Mouse (Mus musculus): Measurements from ENCODE around the gene Emc9. TPM values are rescaled to one million over a fixed set of nuclear protein-coding genes. Genes with fewer than 3 reads are reported as not detected.

The Emc9 gene
- polyA plus RNA-seq, 1 experiment from 2014 or later: 6.4 TPM

Other genes with a start within 250 kb of the Emc9 start
- 26.0 and 36.5 TPM in 2 replicates for gene Dhrs4, start 106.5 kb downstream of the Emc9 start, polyA plus RNA-seq (2014; fragmentation: Nextera tagmentation; extraction: Ambion mirVana)
- gene Carmil3, start 94.7 kb downstream of the Emc9 start, polyA plus RNA-seq (2014; fragmentation: Nextera tagmentation; extraction: Ambion mirVana): 10.1 and 14.0 TPM in 2 replicates
- 1.3 and 1.6 TPM in 2 replicates for gene Cpne6, start 74.9 kb downstream of the Emc9 start, polyA plus RNA-seq (2014; fragmentation: Nextera tagmentation; extraction: Ambion mirVana)
- 0.15 and 0.20 TPM in 2 replicates for gene Nrl, start 60.3 kb downstream of the Emc9 start, polyA plus RNA-seq (2014; fragmentation: Nextera tagmentation; extraction: Ambion mirVana)
- 11.3 and 12.6 TPM in 2 replicates for gene Pck2, start 45.0 kb downstream of the Emc9 start, polyA plus RNA-seq (2014; fragmentation: Nextera tagmentation; extraction: Ambion mirVana)
- 81.5 and 85.4 TPM in 2 replicates for gene Dcaf11, start 25.3 kb downstream of the Emc9 start, polyA plus RNA-seq (2014; fragmentation: Nextera tagmentation; extraction: Ambion mirVana)
- gene A730061H03Rik, start 24.9 kb downstream of the Emc9 start, polyA plus RNA-seq (2014; fragmentation: Nextera tagmentation; extraction: Ambion mirVana): 0.52 TPM in 1 of 2 replicates, not detected in the other
- 0.77 and 1.8 TPM in 2 replicates for gene Fitm1, start 9.7 kb downstream of the Emc9 start, polyA plus RNA-seq (2014; fragmentation: Nextera tagmentation; extraction: Ambion mirVana)
- 126 TPM in 2 replicates for gene Psme1, start 7.2 kb downstream of the Emc9 start, polyA plus RNA-seq (2014; fragmentation: Nextera tagmentation; extraction: Ambion mirVana)
- 195 and 222 TPM in 2 replicates for gene Psme2, start 5.8 kb upstream of the Emc9 start, polyA plus RNA-seq (2014; fragmentation: Nextera tagmentation; extraction: Ambion mirVana)
- gene Rnf31, start 6.4 kb upstream of the Emc9 start, polyA plus RNA-seq (2014; fragmentation: Nextera tagmentation; extraction: Ambion mirVana): 10.6 and 12.1 TPM in 2 replicates
- 6.9 and 7.6 TPM in 2 replicates for gene Irf9, start 18.3 kb upstream of the Emc9 start, polyA plus RNA-seq (2014; fragmentation: Nextera tagmentation; extraction: Ambion mirVana)
- 8.2 and 8.8 TPM in 2 replicates for gene Rec8, start 32.7 kb upstream of the Emc9 start, polyA plus RNA-seq (2014; fragmentation: Nextera tagmentation; extraction: Ambion mirVana)
- 71.2 and 73.1 TPM in 2 replicates for gene Ipo4, start 50.7 kb upstream of the Emc9 start, polyA plus RNA-seq (2014; fragmentation: Nextera tagmentation; extraction: Ambion mirVana)
- gene Gm49378, start 52.6 kb upstream of the Emc9 start, polyA plus RNA-seq (2014; fragmentation: Nextera tagmentation; extraction: Ambion mirVana): 1.7 and 4.0 TPM in 2 replicates
- gene Tm9sf1, start 58.5 kb upstream of the Emc9 start, polyA plus RNA-seq (2014; fragmentation: Nextera tagmentation; extraction: Ambion mirVana): 60.2 and 61.9 TPM in 2 replicates
- 0.38 and 0.48 TPM in 2 replicates for gene Tssk4, start 64.9 kb upstream of the Emc9 start, polyA plus RNA-seq (2014; fragmentation: Nextera tagmentation; extraction: Ambion mirVana)
- 67.7 and 70.2 TPM in 2 replicates for gene Mdp1, start 75.2 kb upstream of the Emc9 start, polyA plus RNA-seq (2014; fragmentation: Nextera tagmentation; extraction: Ambion mirVana)
- gene Gmpr2, start 86.6 kb upstream of the Emc9 start, polyA plus RNA-seq (2014; fragmentation: Nextera tagmentation; extraction: Ambion mirVana): 54.6 and 58.8 TPM in 2 replicates
- 596 and 597 TPM in 2 replicates for gene Nedd8, start 86.8 kb upstream of the Emc9 start, polyA plus RNA-seq (2014; fragmentation: Nextera tagmentation; extraction: Ambion mirVana)
- 52.7 and 63.1 TPM in 2 replicates for gene Tinf2, start 96.5 kb upstream of the Emc9 start, polyA plus RNA-seq (2014; fragmentation: Nextera tagmentation; extraction: Ambion mirVana)
- gene Tgm1, start 128.6 kb upstream of the Emc9 start, polyA plus RNA-seq (2014; fragmentation: Nextera tagmentation; extraction: Ambion mirVana): 0.36 and 0.49 TPM in 2 replicates
- gene Rabggta, start 137.0 kb upstream of the Emc9 start, polyA plus RNA-seq (2014; fragmentation: Nextera tagmentation; extraction: Ambion mirVana): 25.3 and 27.4 TPM in 2 replicates
- gene Dhrs1, start 160.4 kb upstream of the Emc9 start, polyA plus RNA-seq (2014; fragmentation: Nextera tagmentation; extraction: Ambion mirVana): 68.6 and 72.1 TPM in 2 replicates
- gene Nop9, start 160.4 kb upstream of the Emc9 start, polyA plus RNA-seq (2014; fragmentation: Nextera tagmentation; extraction: Ambion mirVana): 47.0 and 47.6 TPM in 2 replicates
- 0.33 TPM in 1 of 2 replicates, not detected in the other for gene Cideb, start 173.2 kb upstream of the Emc9 start, polyA plus RNA-seq (2014; fragmentation: Nextera tagmentation; extraction: Ambion mirVana)
- gene Ltb4r2, start 176.1 kb upstream of the Emc9 start, polyA plus RNA-seq (2014; fragmentation: Nextera tagmentation; extraction: Ambion mirVana): 0.28 and 0.62 TPM in 2 replicates
- gene Ltb4r1, start 180.7 kb upstream of the Emc9 start, polyA plus RNA-seq (2014; fragmentation: Nextera tagmentation; extraction: Ambion mirVana): 0.14 TPM in 1 of 2 replicates, not detected in the other
- gene Adcy4, start 198.8 kb upstream of the Emc9 start, polyA plus RNA-seq (2014; fragmentation: Nextera tagmentation; extraction: Ambion mirVana): 6.6 and 7.6 TPM in 2 replicates
- gene Ripk3, start 203.6 kb upstream of the Emc9 start, polyA plus RNA-seq (2014; fragmentation: Nextera tagmentation; extraction: Ambion mirVana): 11.0 and 12.9 TPM in 2 replicates
- gene Nfatc4, start 237.8 kb upstream of the Emc9 start, polyA plus RNA-seq (2014; fragmentation: Nextera tagmentation; extraction: Ambion mirVana): 19.5 and 25.5 TPM in 2 replicates

Measured in hindbrain, embryonic 11.5 days (tissue).